Mouse (Mus musculus) bone marrow, adult 2 months (tissue): ENCODE measurements around the gene Shld1.

Source experiments
- CTCF ChIP-seq: fragments of 200-500 bp; IDR thresholded peaks from 2 replicates; pipeline ENCODE4 v1.5.1; 2011; ENCODE audit warnings: low read length, control low read depth; ENCODE audit not compliant: control insufficient read depth, insufficient read depth
- POLR2A ChIP-seq: fragments of 200-500 bp; IDR thresholded peaks from 2 replicates; pipeline ENCODE4 v1.6.1; 2011; ENCODE audit warnings: low read depth, mild to moderate bottlenecking, control low read depth, low read length, borderline replicate concordance; ENCODE audit not compliant: control insufficient read depth

GRCm38 (mm10) chr2:132672121-132672520, 14.6 kb upstream of the Shld1 start:
- TF ChIP-seq CTCF: no peak
- TF ChIP-seq POLR2A: no peak
